Mouse (Mus musculus): Measurements from ENCODE around the gene Vdac1. TPM values are rescaled to one million over a fixed set of nuclear protein-coding genes. Genes with fewer than 3 reads are reported as not detected.

Gene Vdac1
- 175 and 180 TPM in 2 replicates for polyA plus RNA-seq (2015; fragmentation: Nextera tagmentation; extraction: Ambion mirVana)

- peak; percentile 89 for ATAC-seq
- TF ChIP-seq CTCF (IDR thresholded peaks at IDR 0.05; ENCODE audit: low read depth), result no peak; the same call in 1 of the 2 replicates
- peak within 1 kb of the TSS; percentile 97 for H3K9ac ChIP-seq (ENCODE audit: low read depth, low read length)
- peak within 1 kb of the TSS; percentile 80 for H3K4me2 ChIP-seq (replicated peaks; ENCODE audit: low read depth)
- peak within 1 kb of the TSS; percentile 98 for H3K27ac ChIP-seq (ENCODE audit: low read depth, low read length)
- H3K4me1 ChIP-seq (replicated peaks; ENCODE audit: control insufficient read depth, insufficient read depth, low read length), result 0 out of 2 replicates have a peak, but pooled peaks cover 10% of the 10 kb centered on the region
- H3K9me3 ChIP-seq (ENCODE audit: control insufficient read depth), result no peaks in the 10 kb centered on the region
- no peaks in the 10 kb centered on the region for H3K36me3 ChIP-seq (ENCODE audit: control insufficient read depth, insufficient read depth)
- H3K4me3 ChIP-seq (ENCODE audit: low read depth, low read length), result peak within 1 kb of the TSS; percentile 94
- no peaks in the 10 kb centered on the region for H3K27me3 ChIP-seq (replicated peaks; ENCODE audit: control insufficient read depth, insufficient read depth, low read length)
- WGBS, result 0% methylated on average over 83 of the region's 84 CpGs
These were observed at the start of gene Vdac1 for GRCm38 (mm10) chr11:52360471-52361277. Gene Vdac1 (plus strand): TSS chr11:52360860.

- no peak overlapping the region for H3K27ac ChIP-seq (ENCODE audit: low read depth, low read length)
- H3K4me3 ChIP-seq (ENCODE audit: low read depth, low read length), result no peak overlapping the region
- no peaks in the 10 kb centered on the region for H3K36me3 ChIP-seq (ENCODE audit: control insufficient read depth, insufficient read depth)
- WGBS, result 17% methylated on average over 26 of the region's 26 CpGs
- no peak overlapping the region for H3K4me2 ChIP-seq (replicated peaks; ENCODE audit: low read depth)
- ATAC-seq, result no peak
- H3K4me1 ChIP-seq (replicated peaks; ENCODE audit: control insufficient read depth, insufficient read depth, low read length), result no peaks in the 10 kb centered on the region
- H3K9ac ChIP-seq (ENCODE audit: low read depth, low read length), result no peak overlapping the region
- TF ChIP-seq CTCF (IDR thresholded peaks at IDR 0.05; ENCODE audit: low read depth), result peak; percentile 55
- H3K9me3 ChIP-seq (ENCODE audit: control insufficient read depth), result no peaks in the 10 kb centered on the region
- H3K27me3 ChIP-seq (replicated peaks; ENCODE audit: control insufficient read depth, insufficient read depth, low read length), result 0 out of 2 replicates have a peak, but pooled peaks cover 5% of the 10 kb centered on the region
These were observed 46.4 kb upstream of the Vdac1 start for GRCm38 (mm10) chr11:52314102-52314793.

- Histone ChIP-seq H3K36me3 (ENCODE audit: control insufficient read depth, insufficient read depth) (no peaks in the 10 kb centered on the region), H3K27me3 (replicated peaks; ENCODE audit: control insufficient read depth, insufficient read depth, low read length) (0 out of 2 replicates have a peak, but pooled peaks cover 5% of the 10 kb centered on the region), H3K4me3 (ENCODE audit: low read depth, low read length) (no peak overlapping the region), H3K4me1 (replicated peaks; ENCODE audit: control insufficient read depth, insufficient read depth, low read length) (no peaks in the 10 kb centered on the region), H3K4me2 (replicated peaks; ENCODE audit: low read depth) (no peak overlapping the region), H3K9me3 (ENCODE audit: control insufficient read depth) (no peaks in the 10 kb centered on the region), H3K27ac (ENCODE audit: low read depth, low read length) (no peak overlapping the region), H3K9ac (ENCODE audit: low read depth, low read length) (no peak overlapping the region)
- WGBS, result 57% methylated on average over 13 of the region's 13 CpGs
- no peak for ATAC-seq
- no peak for TF ChIP-seq CTCF (IDR thresholded peaks at IDR 0.05; ENCODE audit: low read depth)
These were observed 42.2 kb upstream of the Vdac1 start for GRCm38 (mm10) chr11:52318445-52318844.

GRCm38 (mm10) chr11:52319664-52320063 lies 41.0 kb upstream of the Vdac1 start:
- Histone ChIP-seq H3K9me3 (ENCODE audit: control insufficient read depth) (no peaks in the 10 kb centered on the region), H3K27me3 (replicated peaks; ENCODE audit: control insufficient read depth, insufficient read depth, low read length) (0 out of 2 replicates have a peak, but pooled peaks cover 4% of the 10 kb centered on the region), H3K36me3 (ENCODE audit: control insufficient read depth, insufficient read depth) (no peaks in the 10 kb centered on the region), H3K27ac (ENCODE audit: low read depth, low read length) (no peak overlapping the region), H3K4me2 (replicated peaks; ENCODE audit: low read depth) (no peak overlapping the region), H3K4me3 (ENCODE audit: low read depth, low read length) (no peak overlapping the region), H3K9ac (ENCODE audit: low read depth, low read length) (no peak overlapping the region), H3K4me1 (replicated peaks; ENCODE audit: control insufficient read depth, insufficient read depth, low read length) (no peaks in the 10 kb centered on the region)
- no peak for TF ChIP-seq CTCF (IDR thresholded peaks at IDR 0.05; ENCODE audit: low read depth)
- WGBS, result 60% methylated on average over 4 of the region's 4 CpGs
- no peak for ATAC-seq

GRCm38 (mm10) chr11:52320529-52320928 lies 40.1 kb upstream of the Vdac1 start:
- Histone ChIP-seq H3K9me3 (ENCODE audit: control insufficient read depth) (no peaks in the 10 kb centered on the region), H3K9ac (ENCODE audit: low read depth, low read length) (no peak overlapping the region), H3K4me3 (ENCODE audit: low read depth, low read length) (no peak overlapping the region), H3K36me3 (ENCODE audit: control insufficient read depth, insufficient read depth) (no peaks in the 10 kb centered on the region), H3K27ac (ENCODE audit: low read depth, low read length) (no peak overlapping the region), H3K4me1 (replicated peaks; ENCODE audit: control insufficient read depth, insufficient read depth, low read length) (no peaks in the 10 kb centered on the region), H3K27me3 (replicated peaks; ENCODE audit: control insufficient read depth, insufficient read depth, low read length) (no peaks in the 10 kb centered on the region), H3K4me2 (replicated peaks; ENCODE audit: low read depth) (no peak overlapping the region)
- WGBS, result 79% methylated on average over 4 of the region's 4 CpGs
- ATAC-seq, result no peak
- no peak for TF ChIP-seq CTCF (IDR thresholded peaks at IDR 0.05; ENCODE audit: low read depth)

GRCm38 (mm10) chr11:52321540-52321939 lies 39.1 kb upstream of the Vdac1 start:
- no peak for ATAC-seq
- Histone ChIP-seq H3K4me3 (ENCODE audit: low read depth, low read length) (no peak overlapping the region), H3K36me3 (ENCODE audit: control insufficient read depth, insufficient read depth) (no peaks in the 10 kb centered on the region), H3K9ac (ENCODE audit: low read depth, low read length) (no peak overlapping the region), H3K4me1 (replicated peaks; ENCODE audit: control insufficient read depth, insufficient read depth, low read length) (no peaks in the 10 kb centered on the region), H3K27ac (ENCODE audit: low read depth, low read length) (no peak overlapping the region), H3K4me2 (replicated peaks; ENCODE audit: low read depth) (no peak overlapping the region), H3K9me3 (ENCODE audit: control insufficient read depth) (no peaks in the 10 kb centered on the region), H3K27me3 (replicated peaks; ENCODE audit: control insufficient read depth, insufficient read depth, low read length) (no peaks in the 10 kb centered on the region)
- TF ChIP-seq CTCF (IDR thresholded peaks at IDR 0.05; ENCODE audit: low read depth), result no peak
- 57% methylated on average over 3 of the region's 3 CpGs for whole genome bisulfite sequencing
